Mouse (Mus musculus): ENCODE results near the gene Mt4. TPM values are rescaled to one million over a fixed set of nuclear protein-coding genes. Genes with fewer than 3 reads are reported as not detected.
A peak's percentile ranks its signal among the peaks of the same experiment; 100 is the strongest.
"Not testable (repeated sequence)": the region's sequence is repeated elsewhere in the genome, so short reads cannot be mapped to it uniquely, and the experiment has no call there.

Gene Mt4
- not detected for polyA plus RNA-seq (2017; shearing (Covaris generic))

GRCm38 (mm10) chr8:94136933-94137332 is at the start of gene Mt4:
Mt4 (plus strand) TSS chr8:94137197.
- ATAC-seq: no peak

DNA sequence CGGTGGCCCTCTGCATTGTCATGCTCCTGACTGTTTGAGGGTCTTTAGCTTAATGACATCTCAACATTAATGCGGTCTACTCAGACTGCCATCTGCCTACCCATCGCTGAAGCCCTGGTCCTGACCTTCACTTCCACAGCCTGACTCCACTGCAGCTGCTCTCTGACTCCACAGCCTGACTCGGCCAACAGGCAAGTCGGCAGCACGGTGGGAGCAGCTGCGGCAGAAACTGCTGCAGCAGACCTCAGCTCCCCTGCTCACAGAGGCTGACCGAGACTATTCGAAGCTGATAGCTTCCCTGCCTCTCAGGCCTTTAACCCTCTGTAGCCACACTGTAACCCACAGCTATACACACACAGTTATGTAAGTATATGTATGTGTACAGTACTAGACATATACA is 49.0 kb upstream of the Mt4 start:
- ATAC-seq: no peak

- ATAC-seq: no peak
These were observed 47.3 kb upstream of the Mt4 start for GRCm38 (mm10) chr8:94089715-94090114.

GRCm38 (mm10) chr8:94092848-94093247 is 44.1 kb upstream of the Mt4 start:
- ATAC-seq: no peak

DNA sequence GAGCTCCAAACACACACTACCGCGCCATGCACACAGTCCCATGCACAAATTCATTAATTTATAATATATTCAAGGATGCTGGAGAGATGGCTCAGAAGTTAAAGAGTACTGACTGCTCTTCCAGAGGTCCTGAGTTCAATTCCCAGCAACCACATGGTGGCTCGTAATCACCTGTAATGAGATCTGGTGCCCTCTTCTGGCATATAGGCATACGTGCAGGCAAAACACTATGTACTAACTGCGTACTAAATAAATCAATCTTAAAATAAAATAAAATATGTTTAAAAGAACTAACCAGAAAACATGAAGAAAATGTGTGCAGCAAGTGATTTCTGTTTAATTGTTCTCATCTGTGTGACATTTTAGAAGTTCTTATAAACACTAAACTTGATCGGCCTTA is 42.7 kb upstream of the Mt4 start:
- ATAC-seq: no peak

- ATAC-seq: peak; percentile 99
These were observed 38.7 kb upstream of the Mt4 start, which contains the start of gene Bbs2 for GRCm38 (mm10) chr8:94098081-94098974. Bbs2 (minus strand) TSS chr8:94098928.

GRCm38 (mm10) chr8:94098996-94099395 is 38.0 kb upstream of the Mt4 start:
- no peak for ATAC-seq

GRCm38 (mm10) chr8:94104146-94104545 is 32.9 kb upstream of the Mt4 start:
- ATAC-seq: no peak

DNA sequence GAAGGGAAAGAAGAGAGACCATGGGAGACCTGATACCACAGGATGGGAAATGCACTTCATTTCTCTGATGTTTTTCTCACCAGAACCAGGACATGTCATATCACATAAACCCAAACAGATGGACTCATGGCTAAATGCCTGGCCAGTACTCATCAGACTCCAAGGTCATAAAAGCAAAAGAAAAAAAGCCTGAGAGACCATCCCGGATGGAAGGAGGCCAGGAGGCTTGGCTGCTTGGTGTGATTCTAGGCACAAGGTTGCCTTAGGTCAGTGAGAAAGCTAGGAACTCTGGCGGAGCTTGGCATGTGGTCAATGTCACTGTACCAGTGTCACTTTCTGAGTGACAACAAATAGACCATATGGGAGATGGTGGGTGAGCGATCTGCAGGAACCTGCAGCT is 29.1 kb upstream of the Mt4 start:
- ATAC-seq: no peak

- no peak for ATAC-seq
These were observed 27.6 kb upstream of the Mt4 start for GRCm38 (mm10) chr8:94109396-94109795.

- no peak for ATAC-seq
These were observed 27.2 kb upstream of the Mt4 start for GRCm38 (mm10) chr8:94109835-94110234.

GRCm38 (mm10) chr8:94110526-94111177 is 26.3 kb upstream of the Mt4 start:
- ATAC-seq: no peak

DNA sequence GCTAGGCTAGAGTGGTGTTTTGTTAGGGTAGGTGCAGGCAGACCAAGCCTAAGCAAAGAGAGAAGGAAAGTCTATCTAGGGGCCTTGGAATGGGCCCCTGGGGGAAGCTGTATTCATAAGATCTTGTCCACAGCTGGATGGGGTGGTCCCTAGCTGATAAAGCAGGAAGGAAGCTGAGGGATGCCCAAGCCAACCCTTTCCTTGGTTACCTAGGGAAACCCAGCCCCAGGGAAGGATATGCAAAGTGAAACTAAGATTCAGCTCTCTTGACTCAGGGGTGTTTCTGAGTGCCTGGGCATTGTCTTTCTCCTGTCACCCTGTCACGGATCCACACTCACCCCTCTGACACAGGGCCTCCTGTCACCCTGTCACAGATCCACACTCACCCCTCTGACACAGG is 23.6 kb upstream of the Mt4 start:
- no peak for ATAC-seq

- no peak for ATAC-seq
These were observed 23.0 kb upstream of the Mt4 start for GRCm38 (mm10) chr8:94113972-94114371.

- ATAC-seq: no peak
These were observed 18.1 kb upstream of the Mt4 start for GRCm38 (mm10) chr8:94118776-94119430.

GRCm38 (mm10) chr8:94121625-94122024 is 15.4 kb upstream of the Mt4 start:
- ATAC-seq: no peak

DNA sequence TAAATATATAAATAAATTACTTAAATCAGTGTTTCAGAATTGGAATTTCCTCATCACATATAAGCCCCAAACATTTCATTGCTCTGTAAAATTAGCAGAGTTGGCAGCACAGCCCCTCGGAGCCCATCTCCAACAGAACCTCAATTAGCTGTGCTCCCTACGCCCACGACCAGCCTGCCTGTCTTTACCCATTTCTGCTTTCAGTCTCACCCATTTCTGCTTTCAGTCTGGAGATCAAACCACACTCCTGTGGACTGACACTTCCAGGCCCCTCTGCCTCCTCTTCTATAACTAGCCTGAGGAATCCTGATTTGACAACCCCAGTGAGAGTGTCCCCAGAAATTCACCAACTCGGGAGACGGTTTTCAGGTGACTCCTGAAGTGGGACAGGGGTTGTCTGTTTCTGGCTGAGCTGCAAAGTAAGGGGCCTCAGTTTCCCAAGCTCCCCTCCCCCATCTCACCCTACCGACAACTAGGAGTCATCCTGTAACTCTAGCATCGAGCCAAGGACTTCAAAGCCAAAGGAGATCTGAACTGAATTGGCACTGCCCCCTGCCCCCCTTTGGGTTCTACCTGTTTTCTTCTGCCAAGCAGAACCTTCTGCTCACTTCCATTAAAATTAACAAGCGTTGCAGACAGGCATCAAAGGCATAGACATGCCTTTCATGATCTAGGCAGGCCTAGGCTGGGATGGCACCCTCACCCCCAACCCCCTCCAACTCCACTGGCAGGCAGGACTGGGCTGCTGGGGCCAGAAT is 14.1 kb upstream of the Mt4 start:
- ATAC-seq: no peak

- ATAC-seq: no peak
These were observed 9.3 kb upstream of the Mt4 start for GRCm38 (mm10) chr8:94127711-94128110.

- ATAC-seq: no peak
These were observed 7.7 kb upstream of the Mt4 start for GRCm38 (mm10) chr8:94129133-94129789.

- ATAC-seq: no peak
These were observed 6.9 kb upstream of the Mt4 start for GRCm38 (mm10) chr8:94130126-94130525.

DNA sequence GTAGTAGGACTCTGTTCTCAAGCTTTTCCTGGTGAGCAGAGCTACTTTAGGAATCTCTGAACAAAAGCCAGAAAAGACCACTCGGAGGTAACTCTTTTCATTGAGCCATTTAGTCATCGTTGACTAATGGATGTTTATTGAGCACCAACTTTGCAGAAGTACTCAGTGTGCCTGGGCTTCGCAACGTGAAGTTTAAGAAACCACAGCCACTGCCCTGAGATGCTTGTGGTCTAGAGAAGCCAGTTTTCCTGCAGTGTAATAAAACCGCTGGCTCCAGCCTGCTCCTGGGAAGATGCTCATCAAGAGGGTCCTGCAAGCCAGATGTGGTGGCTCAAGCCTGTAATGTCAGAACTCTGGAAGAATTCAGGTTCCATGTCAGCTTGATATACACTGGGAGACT is 4.9 kb upstream of the Mt4 start:
- ATAC-seq: no peak

DNA sequence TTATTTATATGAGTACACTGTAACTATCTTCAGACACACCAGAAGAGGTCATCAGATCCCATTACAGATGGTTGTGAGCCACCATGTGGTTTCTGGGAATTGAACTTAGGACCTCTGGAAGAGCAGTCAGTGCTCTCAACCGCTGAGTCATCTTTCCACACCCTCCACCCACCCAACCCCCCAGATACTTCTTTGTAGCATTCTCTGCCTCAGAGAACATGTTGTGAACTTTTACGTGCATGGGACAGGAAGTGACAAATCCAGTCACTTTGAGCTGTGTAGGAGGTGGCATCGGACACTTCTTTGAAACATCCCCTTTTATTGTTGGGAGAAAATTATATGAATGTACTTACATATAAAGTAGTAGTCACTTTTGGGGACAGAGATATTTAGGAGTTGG is 2.4 kb upstream of the Mt4 start:
- ATAC-seq: not testable (repeated sequence)

All from activated CD4-positive, CD25-positive, alpha-beta regulatory T cell, adult 4 months (primary cell).